Mouse (Mus musculus) spleen, postnatal 36 days (tissue): ENCODE data around the gene Proz.
"Not testable (repeated sequence)": the region's sequence is repeated elsewhere in the genome, so short reads cannot be mapped to it uniquely, and the experiment has no call there.

Experiments used
- DNase-seq, 2 experiments: peaks; one replicate each; pipeline ENCODE4 v3.0.0; 2022; ENCODE audit warnings: low spot score in 2 of 2, mixed read lengths in 1 of 2

Proz gene

DNA sequence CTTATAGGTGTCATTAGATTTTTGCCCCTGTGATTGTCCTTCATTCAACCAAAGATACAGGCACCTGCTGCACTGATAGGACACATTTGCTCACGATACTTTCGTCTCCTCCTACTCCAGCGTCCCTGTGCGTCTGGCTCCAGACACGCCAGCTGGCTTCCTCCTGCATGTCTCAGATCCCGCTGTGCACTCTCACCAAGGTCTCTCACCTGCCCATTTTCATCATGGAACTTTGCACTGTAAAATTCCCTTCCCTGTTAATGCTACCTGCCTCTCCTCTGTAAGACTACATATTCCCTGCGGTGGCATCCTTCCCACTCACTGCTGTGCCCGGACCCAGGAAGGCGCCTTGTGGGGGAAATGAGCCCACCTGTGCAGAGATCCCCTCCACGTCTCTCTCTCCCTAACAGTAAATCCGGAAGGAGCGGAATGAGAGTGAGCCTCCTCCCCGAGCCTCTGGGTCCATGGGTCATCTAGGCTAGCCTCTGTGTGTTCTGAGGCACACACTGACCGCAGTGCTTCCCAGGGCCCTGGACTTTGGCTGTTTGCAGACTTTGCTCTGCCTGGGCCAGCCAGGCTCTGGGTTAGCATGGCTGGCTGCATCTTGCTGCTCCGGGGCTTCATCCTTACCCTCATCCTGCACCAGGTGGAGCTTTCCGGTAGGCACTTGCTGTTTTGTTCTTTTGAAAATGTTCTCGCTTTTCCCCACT, at the start of gene Proz:
TSS of gene Proz (plus strand) at position 474 of the 710 bp plus-strand sequence.
- DNase-seq, result no peak

- DNase-seq, result no peak
Measured at GRCm38 (mm10) chr8:13019560-13019959, 41.2 kb upstream of the Proz start.

DNA sequence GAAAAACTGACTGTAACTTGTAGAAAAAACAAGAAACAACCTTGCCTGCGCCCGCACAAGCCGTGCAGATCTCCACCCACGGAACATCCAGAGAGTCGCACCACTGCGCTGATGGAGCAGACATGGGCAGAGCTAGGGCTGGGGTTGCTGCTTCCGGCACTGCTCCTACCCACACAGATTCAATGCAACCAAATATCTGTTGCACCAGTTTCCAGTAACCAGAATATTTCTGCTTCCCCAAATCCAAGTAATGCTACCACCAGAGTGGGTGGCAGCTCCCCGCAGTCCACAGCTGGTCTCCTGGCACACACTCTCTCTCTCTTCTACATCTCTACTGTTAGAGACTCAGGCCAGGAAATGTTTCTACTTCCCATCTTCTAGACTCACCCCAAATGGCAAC, 38.9 kb upstream of the Proz start:
- no peak for DNase-seq

- no peak for DNase-seq
Measured at GRCm38 (mm10) chr8:13025487-13026224, 35.1 kb upstream of the Proz start, which contains the start of gene F7. TSS of gene F7 (plus strand) at chr8:13026034.

DNA sequence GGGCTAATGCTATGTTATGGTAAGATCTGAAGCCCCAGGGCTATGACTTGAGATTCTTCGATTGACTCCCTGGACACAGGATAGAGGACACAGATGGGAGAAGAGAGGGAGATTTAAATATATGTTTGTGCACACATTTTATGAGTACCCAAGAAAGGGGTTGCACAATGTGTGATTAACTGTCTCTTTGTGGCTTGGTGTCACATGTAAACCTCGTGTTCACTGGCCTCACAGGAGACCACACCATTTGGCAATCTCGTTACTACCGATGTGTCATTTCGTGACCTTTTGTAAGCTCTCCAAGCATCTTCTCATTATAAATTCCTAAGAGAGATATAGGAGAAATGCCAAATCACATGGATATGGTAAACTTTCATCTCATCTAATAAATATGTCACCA, 33.1 kb upstream of the Proz start:
- no peak for DNase-seq

DNA sequence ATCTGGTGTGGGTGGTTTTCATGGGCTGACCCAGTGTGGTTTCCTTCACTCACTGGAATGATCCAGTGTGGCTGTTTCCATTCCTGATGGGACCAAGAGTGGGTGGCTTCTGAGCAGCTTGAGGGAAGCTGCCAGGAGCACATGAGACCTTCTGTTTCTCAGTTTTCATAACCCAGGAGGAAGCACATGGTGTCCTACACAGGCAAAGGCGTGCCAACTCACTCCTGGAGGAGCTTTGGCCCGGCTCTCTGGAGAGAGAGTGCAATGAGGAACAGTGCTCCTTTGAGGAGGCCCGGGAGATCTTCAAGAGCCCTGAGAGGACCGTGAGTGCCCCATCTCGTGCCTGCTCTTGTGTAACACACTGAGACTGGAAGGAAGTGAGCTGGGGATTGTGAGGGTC, 32.2 kb upstream of the Proz start:
- DNase-seq, result no peak

GRCm38 (mm10) chr8:13036346-13036812, 24.3 kb upstream of the Proz start:
- DNase-seq, result no peak

DNA sequence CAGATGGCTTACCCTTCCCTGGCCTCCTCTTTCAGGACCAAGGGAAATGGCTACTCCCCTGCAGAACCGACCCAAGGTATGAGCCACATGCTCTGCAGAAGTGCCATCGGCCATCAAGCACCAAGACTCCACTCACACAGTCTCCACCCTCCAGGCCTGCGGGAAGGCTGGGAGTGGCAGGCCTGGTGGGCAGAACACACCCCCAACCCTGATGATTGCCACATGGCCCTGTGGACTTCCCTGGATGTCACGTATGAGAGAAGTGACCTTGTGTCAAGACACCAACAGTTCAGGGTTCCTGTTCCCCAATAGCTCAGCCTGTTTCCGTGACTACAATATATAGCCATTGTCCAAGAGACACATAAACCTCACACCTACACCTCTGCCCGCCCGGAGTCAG, 23.7 kb upstream of the Proz start, which contains the start of gene F10:
TSS of gene F10 (plus strand) at position 294 of the 400 bp plus-strand sequence.
- DNase-seq, result no peak

GRCm38 (mm10) chr8:13037569-13037968, 23.1 kb upstream of the Proz start:
- DNase-seq, result no peak

DNA sequence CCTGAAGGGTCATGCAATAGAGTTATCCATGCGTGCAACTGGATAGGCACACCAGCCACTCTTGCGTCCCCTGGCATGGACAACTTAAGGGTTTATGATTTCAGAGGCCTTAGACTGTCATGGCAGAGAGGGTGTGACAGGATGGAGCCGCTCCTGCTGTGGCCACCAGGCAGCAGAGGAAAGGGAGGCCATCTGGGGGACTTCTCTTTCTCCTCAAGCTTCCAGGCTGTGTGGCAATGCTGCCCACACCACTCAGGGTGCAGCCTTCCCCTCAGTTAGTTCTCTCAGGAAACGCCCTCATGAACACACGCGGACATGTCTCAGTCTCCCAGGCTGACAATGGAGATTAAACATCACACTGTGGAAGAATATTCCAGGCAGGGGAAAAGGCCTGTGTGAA, 21.7 kb upstream of the Proz start:
- DNase-seq, result no peak

GRCm38 (mm10) chr8:13041459-13041858, 19.3 kb upstream of the Proz start:
- no peak for DNase-seq

DNA sequence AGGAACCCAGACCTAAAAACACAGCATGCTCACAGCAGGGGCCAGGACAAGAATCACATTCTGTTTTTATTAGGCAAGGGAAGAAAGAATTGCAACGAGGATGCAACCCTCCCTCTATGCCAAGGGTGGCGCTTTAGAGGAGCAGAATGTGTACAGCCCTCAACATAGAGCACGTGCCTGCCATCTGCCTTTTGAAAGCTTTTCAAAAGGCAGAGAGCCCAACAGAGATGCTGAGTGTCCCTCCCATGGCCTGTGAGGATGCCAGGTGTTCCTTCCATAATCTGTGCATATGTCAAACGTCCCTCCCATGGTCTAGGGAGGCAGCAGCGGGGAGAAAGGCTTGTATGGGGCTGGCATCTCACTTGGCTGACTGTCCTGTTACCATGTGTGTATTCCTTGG, 13.1 kb upstream of the Proz start:
- no peak for DNase-seq

GRCm38 (mm10) chr8:13050550-13050949, 10.2 kb upstream of the Proz start:
- no peak for DNase-seq

GRCm38 (mm10) chr8:13057351-13057750, 3.4 kb upstream of the Proz start:
- DNase-seq, result no peak

DNA sequence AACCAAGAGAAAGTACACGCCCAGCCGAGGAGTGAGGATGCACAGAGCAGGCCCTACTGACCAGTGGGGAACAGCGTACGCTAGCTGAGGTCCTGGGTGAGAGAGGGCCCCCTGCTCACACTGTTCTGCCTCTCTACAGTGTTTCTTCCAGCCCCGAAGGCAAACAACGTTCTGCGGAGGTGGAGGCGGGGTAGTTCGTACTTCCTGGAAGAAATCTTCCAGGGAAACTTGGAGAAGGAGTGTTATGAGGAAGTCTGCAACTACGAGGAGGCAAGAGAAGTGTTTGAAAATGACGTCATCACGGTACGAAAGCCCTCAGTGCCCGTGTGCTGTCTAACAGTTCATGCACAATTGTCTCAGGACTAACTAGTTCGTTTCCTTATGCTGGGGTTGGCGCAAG, 2.4 kb downstream of the Proz start:
- DNase-seq, result no peak

GRCm38 (mm10) chr8:13073255-13073654, 12.5 kb downstream of the Proz start:
- no peak for DNase-seq

DNA sequence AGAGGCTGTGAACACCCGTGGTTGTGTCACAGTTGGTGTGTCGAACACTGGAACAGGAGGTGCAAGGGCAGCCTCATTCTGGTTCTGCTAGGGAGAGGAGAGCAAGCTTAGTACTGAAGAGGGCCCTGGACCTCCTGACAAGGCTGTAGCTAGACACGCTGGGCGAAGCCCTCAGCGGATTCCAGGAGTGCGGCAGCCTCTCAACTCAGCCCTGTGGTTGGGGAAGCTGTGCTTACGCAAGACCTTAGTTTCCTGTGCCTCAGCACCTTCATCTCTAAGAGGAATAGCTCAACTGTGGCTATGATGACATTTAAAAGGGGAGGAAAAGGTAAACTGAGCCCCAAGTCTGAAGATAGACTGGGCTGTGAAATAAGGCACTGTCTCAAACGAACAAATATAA, 14.3 kb downstream of the Proz start:
- DNase-seq, result no peak

DNA sequence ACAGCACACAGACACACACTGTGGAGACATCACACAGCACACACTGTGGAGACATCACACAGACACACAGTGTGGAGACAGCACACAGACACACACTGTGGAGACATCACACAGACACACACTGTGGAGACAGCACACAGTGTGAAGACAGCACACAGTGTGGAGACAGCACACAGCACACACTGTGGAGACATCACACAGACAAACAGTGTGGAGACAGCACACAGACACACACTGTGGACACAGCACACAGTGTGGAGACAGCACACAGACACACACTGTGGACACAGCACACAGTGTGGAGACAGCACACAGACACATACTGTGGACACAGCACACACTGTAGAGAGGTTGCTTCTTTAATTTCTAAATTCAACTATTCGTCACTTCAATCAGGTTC, 14.9 kb downstream of the Proz start:
- not testable (repeated sequence) for DNase-seq

GRCm38 (mm10) chr8:13077542-13077941, 16.8 kb downstream of the Proz start:
- DNase-seq, result no peak

GRCm38 (mm10) chr8:13104691-13105086, 44.0 kb downstream of the Proz start:
- peak; percentile 84 to 89 for DNase-seq

DNA sequence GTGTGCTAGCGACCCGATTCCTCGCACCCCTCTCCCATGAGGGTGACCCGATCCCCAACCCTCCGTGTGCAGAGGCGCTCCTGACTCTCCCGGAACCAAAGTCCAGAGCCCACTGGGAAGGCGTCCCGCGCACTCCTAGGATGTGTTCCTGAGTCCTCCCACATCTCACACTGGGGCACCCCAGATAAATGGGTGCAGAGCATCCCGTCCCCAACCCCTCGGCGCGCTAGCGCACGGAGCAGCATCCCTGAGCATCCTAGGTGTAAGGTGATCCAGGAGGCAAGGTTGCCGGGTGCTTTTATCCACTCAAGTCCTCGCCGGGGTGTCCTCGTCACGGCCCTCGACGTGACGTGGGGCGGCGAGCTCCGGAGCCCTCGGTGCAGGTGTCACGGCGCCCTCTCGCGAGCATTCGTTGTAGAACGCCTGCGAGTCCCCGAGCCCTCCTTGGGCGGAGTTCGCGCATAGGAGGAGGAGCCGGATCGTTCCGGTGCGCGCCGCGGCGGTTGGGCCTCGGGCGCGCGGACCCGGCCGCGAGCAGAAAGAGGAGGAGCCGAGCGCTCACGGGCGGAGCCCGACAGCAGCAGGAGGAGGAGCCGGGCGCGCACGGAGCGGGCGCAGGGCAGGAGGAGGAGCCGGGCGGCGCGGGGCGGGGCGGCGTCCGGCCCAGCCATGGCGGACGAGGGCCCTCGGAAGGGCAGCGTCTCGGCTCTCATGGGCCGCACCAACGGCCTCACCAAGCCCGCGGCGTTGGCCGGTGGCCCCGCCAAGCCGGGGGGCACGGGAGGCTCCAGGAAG, 44.6 kb downstream of the Proz start, which contains the start of the genes Pcid2 and Cul4a:
TSS of gene Pcid2 (minus strand) at position 373 of the 795 bp plus-strand sequence.
TSS of gene Cul4a (plus strand) at position 535 of the 795 bp plus-strand sequence.
- peak; percentile 96 to 97 for DNase-seq
